Mouse (Mus musculus) lung, postnatal 36 days (tissue): ENCODE data around the gene Ccsap.

Experiments used
- DNase-seq: peaks from one replicate; pipeline ENCODE4 v3.0.0; 2022; ENCODE audit warnings: mixed read lengths

Gene Ccsap

DNA sequence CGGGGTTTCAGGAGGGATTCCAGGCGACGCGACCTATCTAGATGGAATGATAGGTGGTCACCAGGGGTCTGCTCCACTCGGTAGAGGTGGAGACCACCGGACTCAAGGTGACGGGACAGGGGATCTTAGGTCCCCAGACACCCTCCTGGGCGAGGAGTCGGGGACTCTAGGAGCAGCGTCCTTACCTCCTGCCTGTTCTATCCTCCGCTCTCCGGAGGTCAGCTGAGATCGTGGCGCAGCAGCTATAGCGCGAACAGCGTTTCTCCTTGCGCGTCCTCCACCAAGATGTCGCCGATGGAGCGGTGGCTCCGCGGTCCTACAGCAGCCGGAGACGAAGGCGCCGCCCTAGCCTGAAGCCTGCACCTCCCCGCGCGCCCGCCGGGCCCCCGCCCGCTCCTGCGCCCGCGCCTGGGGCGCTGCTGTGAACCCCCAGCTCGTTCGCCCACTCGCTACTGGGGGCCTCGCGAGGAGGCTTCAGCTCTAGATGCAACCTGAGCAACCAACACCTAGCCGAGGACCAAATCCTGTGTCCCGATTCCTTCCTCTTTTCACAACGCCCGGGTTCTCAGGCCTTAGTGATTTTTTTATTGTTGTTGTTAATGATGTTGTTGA lies at the start of gene Ccsap:
Gene Ccsap (minus strand): TSS at position 562 of the 612 bp plus-strand sequence.
- DNase-seq: peak; percentile 43

DNA sequence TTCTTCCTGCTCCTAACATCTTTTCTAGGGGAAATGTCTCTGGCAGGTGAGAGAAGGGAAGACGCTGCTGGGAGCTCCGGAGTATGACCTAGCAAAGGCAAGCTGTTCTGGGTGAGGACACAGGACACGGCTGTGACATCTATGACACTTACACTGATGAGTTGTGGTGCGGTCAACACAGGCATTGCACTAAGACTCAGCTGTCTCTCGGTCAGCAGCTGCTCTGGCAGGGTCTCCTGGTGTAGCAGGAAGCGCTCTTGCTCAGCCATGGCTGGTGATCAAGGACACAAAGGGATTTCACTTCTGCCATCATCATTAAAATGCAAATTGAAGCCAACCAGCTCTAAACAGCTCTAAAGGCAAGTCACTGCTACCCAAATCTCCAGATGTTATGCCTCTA lies 47.6 kb upstream of the Ccsap start:
- DNase-seq: no peak

DNA sequence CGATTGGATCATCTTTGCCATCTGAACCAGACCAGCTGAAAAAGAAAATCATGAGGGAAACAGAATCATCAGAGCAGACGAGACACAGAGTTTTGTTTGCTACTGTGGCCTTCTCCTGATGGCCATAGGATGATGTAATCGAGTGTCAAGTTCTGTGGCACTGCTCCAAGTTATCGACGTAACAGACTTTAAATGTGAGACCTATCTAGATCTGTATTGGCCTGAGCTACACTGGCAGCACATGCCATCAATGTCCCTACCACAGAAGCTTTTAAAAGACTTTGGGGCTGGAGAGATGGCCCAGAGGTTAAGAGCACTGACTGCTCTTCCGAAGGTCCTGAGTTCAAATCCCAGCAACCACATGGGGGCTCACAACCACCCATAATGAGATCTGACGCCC lies 42.6 kb upstream of the Ccsap start:
- DNase-seq: no peak

DNA sequence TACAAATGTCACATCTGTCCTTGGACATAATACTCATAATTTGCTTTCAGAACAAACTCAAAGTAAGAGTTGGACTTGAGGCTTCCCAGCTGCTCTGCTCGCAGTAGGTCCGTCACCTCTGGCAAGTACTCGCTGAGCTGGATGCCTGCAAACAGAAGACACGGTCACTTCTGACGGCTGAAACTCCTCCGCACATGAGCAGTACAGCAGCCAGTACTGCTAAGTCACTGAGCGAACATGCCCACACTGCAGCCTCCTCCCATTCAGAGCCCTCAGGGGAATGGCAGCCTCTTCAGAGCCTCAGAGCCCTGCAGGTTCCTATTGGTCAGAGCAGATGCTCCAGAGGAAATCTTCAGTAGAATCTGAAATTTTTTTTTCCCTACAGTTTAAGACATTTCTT lies 39.4 kb upstream of the Ccsap start:
- peak; percentile 44 for DNase-seq

DNA sequence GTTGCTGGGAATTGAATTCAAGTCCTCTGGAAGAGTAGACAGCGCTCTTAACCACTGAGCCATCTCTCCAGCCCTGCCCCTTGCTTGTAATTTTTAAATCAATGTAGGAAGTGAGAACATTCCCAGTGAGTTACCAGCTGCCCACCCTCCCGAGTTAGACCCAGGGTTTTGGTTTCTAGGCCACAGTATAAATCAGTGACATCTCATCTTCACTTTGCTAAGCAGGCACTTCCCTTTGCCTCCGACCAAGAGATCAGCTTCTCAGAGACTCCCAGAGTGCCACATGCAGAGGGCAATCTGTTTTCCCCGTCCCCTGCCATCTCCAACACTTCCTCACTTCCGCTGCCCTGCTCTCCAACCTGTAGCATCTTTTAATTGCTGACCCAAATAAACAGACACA lies 38.6 kb upstream of the Ccsap start:
- no peak for DNase-seq

DNA sequence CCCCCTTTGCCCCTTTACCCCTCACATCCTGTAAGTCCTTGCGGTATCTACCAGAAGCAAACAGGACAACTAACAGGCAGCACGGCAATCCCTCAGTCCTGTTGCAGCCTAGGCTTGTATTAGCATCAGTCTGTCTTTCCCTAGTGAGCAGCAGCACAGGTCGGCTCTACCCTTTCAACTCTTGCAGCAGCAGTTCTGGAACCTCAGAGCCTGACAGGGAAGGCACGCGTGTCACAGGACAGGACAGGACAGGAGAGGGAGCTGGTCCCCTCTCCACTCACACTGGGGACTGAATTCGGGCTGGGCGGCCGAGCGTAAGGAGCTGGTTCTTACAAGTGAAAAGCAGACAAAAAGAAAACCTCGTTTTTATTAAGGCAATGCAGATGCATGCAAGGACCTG lies 36.8 kb upstream of the Ccsap start:
- DNase-seq: no peak

DNA sequence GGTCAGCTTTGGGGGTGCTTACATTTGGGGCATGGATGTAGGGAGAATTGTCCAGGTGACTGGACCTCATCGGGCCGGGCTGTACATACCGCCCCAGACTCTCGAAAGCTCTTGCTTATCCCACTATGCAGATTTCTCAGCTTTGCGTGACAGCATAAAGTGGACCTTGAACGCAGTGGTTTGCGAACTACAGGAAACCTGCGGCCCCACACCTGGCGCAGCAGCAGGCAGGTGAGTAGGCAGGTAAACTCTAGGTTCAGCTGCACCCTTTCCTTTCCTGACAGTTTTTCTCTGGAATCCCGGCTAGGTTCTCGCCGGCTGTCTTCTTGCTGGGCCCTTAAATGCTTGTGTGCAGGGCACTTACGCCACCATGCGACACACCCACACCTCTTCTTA lies 36.4 kb upstream of the Ccsap start:
- no peak for DNase-seq

DNA sequence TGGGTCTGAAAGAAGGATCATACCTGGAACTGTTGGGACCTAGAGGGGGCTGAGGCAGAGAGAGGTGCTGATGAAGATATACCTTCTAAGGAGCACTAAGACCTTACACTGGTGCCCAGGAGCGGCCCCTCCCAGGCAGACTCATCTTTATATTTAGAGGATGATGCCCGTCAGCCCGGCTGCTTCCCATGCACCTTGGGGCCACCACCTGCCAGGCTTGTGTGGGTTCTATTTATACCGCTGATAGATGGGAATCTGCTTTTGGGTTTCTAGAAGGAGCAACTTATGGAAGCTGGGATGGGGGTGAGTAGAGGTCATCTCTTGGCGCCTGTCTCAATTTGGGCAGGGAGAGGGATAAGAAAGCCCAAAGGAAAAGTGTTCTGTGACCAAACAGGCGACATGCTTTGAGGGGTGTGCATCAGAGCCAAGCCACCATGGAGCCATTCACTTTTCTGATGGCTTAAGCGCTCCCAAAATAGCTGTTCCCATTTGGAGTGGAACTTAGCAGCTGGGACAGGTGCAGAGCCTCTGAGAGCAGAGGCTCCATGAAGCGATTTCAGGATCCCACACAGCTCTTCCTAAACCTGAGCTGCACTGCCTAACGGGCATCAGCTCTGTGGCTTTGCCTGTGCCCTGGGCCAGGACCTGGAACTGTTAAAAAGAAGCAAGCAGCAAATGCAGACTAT lies 35.8 kb upstream of the Ccsap start:
- no peak for DNase-seq

DNA sequence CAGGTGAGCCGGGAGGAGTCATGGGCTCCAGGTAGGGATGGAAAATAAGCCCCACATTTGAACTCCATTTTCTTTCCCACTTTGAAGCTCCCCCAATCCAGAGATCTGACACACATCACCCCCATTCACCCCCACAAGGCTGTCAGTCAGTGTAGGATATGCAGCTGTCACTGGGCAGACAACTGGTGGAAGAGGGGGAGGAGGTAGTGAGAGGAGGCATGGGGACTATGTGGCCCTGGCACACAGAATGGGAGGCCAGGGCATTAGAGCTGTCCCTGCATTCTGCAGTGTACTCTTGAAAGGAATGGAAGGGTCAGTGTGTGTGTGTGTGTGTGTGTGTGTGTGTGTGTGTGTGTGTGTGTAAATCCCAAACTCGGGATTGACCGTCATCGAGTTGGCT lies 35.2 kb upstream of the Ccsap start:
- DNase-seq: no peak

DNA sequence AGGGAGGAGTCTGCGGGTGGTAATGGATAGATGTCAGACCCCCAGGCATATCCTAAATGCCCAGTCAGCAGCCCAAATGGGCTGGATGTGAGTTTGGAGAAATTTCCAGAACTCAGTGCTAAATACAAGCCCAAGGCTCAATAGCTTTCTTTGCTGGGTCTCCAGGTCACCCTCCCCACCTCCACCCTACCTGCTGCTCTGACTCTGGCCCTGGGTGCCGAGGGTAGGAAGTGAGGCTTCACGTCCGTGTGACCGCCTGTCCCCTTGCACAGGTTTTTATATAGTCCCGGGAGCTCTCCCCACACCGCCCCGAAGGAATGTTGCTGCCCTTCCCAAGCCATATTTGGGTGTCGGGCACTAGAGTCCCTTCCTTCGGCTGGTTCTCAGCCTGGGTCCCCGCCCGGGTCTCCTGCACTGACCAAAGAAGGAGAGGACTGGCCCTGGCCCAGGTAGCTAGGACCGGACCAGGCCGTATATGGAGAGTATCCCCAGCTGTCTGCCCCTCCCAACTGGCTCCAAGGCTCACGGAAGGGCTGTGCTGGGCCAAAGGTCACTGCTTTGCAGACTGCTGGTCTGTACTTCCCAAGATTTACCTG lies 34.6 kb upstream of the Ccsap start, which contains the start of gene Acta1:
Gene Acta1 (minus strand): TSS at position 250 of the 596 bp plus-strand sequence.
- no peak for DNase-seq

DNA sequence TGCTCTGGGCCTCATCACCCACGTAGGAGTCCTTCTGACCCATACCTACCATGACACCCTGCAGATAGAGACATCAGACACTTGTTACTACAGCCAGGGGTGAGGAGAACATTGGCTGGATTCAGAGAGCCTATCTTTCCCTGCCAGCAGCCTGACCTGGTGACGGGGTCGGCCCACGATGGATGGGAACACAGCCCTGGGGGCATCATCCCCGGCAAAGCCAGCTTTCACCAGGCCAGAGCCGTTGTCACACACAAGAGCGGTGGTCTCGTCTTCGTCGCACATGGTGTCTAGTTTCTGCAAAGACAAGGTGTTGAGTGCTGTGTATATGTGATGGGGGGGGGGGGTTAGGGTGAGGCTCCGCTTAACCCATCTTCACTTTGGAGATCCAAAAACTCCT lies 33.4 kb upstream of the Ccsap start:
- no peak for DNase-seq

DNA sequence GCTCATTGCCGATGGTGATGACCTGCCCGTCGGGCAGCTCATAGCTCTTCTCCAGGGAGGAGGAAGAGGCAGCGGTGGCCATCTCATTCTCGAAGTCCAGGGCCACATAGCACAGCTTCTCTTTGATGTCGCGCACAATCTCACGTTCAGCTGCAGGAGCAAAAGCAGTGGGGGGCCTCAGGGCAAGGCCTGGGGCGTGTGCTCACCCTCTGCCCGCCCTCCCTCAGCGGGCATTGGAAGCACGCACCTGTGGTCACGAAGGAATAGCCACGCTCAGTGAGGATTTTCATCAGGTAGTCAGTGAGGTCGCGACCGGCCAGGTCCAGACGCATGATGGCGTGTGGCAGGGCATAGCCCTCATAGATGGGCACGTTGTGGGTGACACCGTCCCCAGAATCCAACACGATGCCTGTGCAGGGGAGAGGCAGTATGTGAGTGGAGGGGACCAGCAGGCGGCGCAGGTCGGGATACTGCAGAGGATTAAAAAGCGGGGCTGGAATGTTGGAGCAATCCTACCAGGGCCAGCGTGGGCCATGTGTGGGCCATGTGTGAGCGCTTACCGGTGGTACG lies 32.7 kb upstream of the Ccsap start:
- DNase-seq: no peak

DNA sequence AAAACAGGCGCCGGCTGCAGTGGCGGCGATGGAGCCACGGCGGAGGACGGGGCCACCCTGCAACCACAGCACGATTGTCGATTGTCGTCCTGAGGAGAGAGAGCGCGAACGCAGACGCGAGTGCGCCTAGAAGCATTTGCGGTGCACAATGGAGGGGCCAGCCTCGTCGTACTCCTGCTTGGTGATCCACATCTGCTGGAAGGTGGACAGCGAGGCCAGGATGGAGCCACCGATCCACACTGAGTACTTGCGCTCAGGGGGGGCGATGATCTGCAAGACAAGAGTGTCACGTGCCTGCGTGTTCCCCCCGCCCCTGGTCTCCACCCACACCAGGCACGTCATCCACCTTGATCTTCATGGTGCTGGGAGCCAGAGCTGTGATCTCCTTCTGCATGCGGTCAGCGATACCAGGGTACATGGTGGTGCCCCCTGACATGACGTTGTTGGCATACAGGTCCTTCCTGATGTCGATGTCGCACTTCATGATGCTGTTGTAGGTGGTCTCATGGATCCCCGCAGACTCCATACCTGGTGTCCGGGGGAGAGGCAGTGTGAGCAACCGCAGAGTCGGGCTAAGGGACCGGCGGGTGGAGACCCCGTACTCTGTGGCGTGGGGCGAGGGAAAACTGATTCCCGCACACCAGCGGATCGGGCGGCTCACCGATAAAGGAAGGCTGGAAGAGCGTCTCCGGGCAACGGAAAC lies 32.0 kb upstream of the Ccsap start:
- DNase-seq: no peak

DNA sequence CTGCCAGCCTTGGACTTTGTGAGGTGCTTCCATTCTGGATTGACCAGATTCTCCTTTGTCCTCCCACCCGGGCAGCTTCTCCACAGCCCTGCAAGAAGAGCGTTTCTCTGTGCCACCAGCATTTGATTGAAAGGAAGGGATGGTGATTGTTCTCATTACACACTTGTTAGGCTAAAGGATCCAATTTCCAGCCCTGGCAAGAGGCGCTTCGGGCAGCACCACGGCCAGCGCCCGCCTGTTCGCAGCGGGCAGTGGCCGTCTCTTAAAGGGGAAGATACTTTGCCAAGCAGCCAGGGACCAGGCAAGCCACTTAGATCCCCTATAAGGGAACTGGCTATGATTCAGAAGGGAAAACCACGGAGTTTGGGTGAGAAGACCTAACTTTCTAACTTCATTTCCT lies 31.3 kb upstream of the Ccsap start:
- peak; percentile 18 for DNase-seq

DNA sequence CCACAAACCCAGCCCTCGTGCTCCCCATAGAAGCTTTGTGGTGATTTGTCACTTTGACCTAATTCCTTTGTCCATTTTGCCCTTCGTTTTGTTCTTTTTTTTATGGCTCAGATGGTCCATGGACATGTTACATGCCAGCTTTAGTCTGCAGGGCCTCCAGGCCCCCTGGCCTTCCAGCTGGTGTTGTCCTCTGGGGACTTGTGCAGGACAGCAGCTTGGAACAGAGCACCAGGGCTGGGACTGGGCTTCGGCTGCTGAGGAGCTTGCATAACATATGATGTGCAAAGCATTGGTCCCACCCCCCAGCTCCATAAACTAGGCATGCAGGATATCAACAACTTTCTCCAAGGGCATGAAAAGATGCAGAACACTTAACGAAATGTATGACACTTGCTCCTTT lies 29.8 kb upstream of the Ccsap start:
- DNase-seq: no peak

DNA sequence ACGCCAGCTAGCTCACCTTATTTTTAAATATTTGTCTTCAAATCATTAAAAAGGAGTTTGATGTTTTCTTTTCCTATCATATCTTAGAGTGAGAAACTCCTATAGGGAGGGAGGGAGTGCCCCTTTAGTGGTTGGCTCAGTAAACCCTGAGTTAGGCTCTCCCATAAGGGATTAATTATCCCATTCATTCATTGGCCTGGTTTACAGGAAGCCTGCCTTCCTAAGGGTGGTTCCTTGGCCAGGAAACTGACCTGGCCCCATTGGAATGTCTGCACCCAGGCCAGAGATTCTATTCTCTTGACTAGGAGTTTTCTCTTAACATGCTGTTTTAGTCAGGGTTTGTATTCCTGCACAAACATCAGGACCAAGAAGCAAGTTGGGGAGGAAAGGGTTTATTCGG lies 27.9 kb upstream of the Ccsap start:
- no peak for DNase-seq

DNA sequence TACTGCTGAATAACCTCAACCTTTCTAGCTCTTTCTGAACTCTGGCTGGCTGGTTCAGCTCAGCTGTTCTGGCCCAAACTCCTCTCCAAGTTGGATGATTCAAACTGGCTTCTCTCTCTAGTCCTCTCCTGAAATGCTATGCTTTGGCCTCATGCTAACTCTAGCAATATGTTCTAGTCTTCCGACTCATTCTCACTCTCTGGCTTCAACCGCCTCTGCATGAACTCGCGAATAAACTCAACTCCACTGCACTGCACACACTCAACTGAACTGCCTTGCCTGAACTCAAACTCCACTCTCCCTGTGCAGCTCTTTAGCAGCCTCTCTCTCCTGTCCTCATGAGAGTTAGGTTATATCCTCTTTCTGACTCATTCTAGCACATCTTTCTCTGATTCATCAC lies 27.2 kb upstream of the Ccsap start:
- DNase-seq: no peak

DNA sequence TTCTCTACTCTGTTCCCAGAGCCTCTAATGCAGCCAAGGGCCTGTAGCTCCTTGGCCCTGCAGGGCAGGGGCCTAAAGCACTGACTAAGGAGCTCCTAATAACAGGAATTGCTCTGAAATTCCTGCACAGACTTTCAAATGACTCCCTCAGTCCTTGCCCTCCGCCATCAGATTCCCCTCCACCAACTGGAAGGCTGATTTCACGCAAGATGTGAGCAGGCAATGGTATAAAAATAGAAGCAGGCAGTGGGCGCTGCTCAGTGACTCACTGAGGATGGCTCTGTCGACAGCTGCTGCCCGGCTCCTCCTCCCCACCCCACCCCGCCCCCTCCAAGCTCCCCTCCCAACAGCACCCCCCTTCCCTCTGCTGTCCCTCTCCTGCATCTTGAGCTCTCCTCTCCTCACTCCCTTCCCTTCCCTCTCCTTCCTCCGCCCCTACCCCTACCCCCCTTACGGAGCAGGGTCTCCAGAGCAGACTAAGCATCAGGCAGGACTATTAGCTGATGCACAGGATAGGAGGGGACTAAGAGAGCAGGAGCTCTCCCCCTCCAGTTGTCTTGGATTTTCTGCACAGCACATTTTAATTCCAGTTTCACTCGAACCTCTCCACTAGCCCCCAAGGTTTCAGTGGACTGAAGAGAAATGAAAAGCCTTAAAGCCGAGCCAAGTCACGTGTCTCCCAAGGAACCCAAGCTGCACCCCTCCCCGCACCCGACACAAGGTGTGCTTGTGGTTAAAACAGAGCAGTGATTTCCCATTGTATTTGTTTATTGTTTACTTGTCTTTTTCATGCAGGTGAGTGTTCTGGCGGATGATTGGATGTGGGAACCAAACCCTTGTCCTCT lies 24.9 kb upstream of the Ccsap start:
- DNase-seq: no peak

DNA sequence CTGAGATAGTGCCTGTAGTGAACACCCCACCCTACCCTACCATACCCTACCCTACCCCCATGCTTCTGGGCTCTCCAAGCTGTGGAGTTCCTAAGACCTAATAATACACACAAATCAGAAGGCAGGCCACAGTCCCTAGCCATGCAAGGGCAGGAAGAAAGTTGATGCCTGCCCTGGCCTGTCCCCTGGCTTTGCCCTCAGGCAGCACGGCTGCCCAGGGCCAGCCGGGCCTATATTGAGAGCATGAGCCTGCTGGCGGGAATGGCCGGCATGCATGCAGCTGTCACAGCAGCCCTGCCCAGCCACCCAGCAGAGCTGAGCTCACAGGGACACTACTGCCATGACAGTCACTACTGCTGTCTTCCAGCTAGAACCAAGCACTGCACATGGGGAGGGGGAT lies 23.1 kb upstream of the Ccsap start:
- DNase-seq: no peak

DNA sequence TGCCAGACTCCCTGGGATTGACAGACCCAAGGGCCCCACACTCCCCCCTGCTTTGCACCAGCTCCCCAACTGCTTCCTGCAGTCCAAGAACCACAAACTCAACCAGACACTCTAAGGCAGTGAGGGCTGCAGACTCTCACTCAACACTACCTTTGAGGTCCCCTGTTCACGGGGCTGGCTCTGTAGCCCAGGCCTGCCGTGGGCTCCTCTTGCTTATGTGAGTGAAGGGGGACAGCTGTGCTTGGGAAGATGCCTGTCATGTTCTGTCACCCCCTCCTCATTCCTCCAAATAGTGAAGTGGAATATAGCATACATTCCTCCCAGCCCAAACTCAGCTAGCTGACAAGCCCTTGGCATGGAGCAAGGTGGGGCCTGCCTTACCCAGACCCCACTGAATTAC lies 22.4 kb upstream of the Ccsap start:
- no peak for DNase-seq

DNA sequence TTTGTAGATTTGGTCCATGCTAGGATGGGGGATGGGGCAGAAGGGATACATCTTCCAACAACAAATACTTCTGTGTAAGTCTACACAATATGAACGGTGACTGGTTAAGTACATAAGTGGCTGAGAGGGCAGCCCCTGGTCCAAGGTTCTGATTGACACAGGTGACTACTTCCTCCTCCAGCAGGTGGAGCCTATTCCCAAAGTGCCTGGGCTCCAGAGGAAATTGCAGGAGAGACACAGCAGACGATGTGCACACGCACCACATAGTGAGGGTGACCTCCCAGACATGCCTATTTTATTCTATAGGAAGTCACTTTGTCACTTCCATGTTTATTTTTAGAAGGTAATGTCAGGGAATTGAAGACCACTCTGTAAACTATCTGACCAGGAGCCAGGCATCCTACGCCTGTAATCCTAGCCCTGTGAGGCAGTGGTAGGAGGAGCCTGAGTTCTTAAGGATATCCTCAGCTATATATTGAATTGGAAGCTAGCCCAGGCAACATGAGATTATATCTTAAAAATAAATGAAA lies 20.9 kb upstream of the Ccsap start:
- no peak for DNase-seq

DNA sequence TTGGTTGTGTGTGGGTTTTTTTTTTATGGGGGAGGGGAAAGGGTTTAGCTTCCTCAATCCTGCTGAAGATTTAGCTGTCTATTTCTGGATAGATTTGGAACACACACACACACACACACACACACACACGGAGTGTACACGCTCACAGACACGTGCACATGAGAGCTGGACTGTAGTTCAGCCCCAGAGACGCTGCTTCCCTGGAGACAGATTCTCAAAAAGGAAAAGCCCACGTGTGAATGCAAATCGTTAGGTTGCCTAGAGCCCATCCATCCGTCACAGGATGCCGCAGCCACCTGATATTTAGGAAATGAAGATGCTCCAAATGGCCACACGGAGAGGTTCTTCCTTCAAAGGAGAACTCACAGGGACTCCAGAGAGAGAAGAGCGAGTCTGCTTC lies 20.3 kb upstream of the Ccsap start:
- no peak for DNase-seq
